Mouse (Mus musculus) liver, postnatal 0 days (tissue): ENCODE data around the gene Hfe2.

ENCODE experiments used
- CTCF ChIP-seq: sonication (generic); IDR thresholded peaks from 2 replicates; pipeline ENCODE4 v1.5.1; 2016; ENCODE audit warnings: antibody characterized with exemption, low read depth
- EP300 ChIP-seq: IDR thresholded peaks from 2 replicates; pipeline ENCODE4 v1.6.1; 2016; ENCODE audit warnings: antibody characterized with exemption, low read depth, mild to moderate bottlenecking

- TF ChIP-seq EP300 (no peak), CTCF (no peak)
Observed at GRCm38 (mm10) chr3:96501391-96502115, 23.4 kb upstream of the Hfe2 start.
